Comparison of ENCODE assay signal across 8 mouse cellular contexts in genomic region chr13:17992697-17993514, GRCm38 (mm10). TPM values are rescaled to one million over a fixed set of nuclear protein-coding genes. Genes with fewer than 3 reads are reported as not detected.
DNase-seq lines count a peak whose midpoint lies in the region; ATAC-seq lines count a peak whose summit lies in the region.

TSS of gene Yae1d1 (minus strand) at chr13:17993349.

- peak within 1 kb of the TSS; percentile 74 for H3K9ac ChIP-seq in hindbrain, embryonic 12.5 days

- ATAC-seq in hindbrain, embryonic 12.5 days (ENCODE audit: low FRiP score): peak; percentile 99

- H3K27me3 ChIP-seq in hindbrain, embryonic 12.5 days: no peaks in the 10 kb centered on the region

- no peaks in the 10 kb centered on the region for H3K4me1 ChIP-seq in hindbrain, embryonic 12.5 days

- under 1% methylated on average over 54 of the region's 54 CpGs for WGBS in hindbrain, embryonic 12.5 days

- H3K27ac ChIP-seq in hindbrain, embryonic 12.5 days: peak within 1 kb of the TSS; percentile 76

- peak within 1 kb of the TSS; percentile 81 for H3K4me3 ChIP-seq in hindbrain, embryonic 12.5 days

- peak within 1 kb of the TSS; percentile 77 for H3K4me2 ChIP-seq in hindbrain, embryonic 12.5 days (replicated peaks)

- no peaks in the 10 kb centered on the region for H3K9me3 ChIP-seq in hindbrain, embryonic 12.5 days (replicated peaks)

- DNase-seq in NIH3T3 (ENCODE audit: low read depth): peak; percentile 91
- DNase-seq in cerebellum, postnatal 10 days: peak; percentile 98 to 99
- DNase-seq in frontal cortex, postnatal 10 days (ENCODE audit: low spot score in 2 of 2): peak; percentile 78 to 87
- peak; percentile 88 to 92 for DNase-seq in layer of hippocampus, postnatal 14 days (ENCODE audit: low spot score in 2 of 2)
- peak; percentile 96 for DNase-seq in lung, postnatal 14 days
- DNase-seq in retina, adult 2 months (ENCODE audit: low read depth, low spot score): peak; percentile 88
- peak; percentile 90 to 92 for DNase-seq in thymus, postnatal 36 days

- H3K36me3 ChIP-seq in hindbrain, embryonic 12.5 days: 0 out of 2 replicates have a peak, but pooled peaks cover 3% of the 10 kb centered on the region

RNA-seq across cellular contexts. Expression of gene Yae1d1, which starts in this region (rescaled TPM):
- 79.5 and 81.6 TPM in 2 replicates for polyA plus RNA-seq in hindbrain, embryonic 12.5 days (2016; fragmentation: Nextera tagmentation; extraction: Ambion mirVana)
- 10 to 100 TPM; 24.3 to 24.9 TPM for total RNA-seq in layer of hippocampus, postnatal 14 days (2021)

Comparison
In these comparisons a context has a peak if more than half of its experiments do, and no peak if none do; other contexts are left out.
1. Peak in every context shown above with its lines: DNase-seq, ATAC-seq, H3K4me3 ChIP-seq and H3K27ac ChIP-seq.